Mouse (Mus musculus) natural killer cell, adult 2 months (primary cell): ENCODE measurements at regions not wholly inside any gene's neighbourhood (a gene's known extent, or its start where the extent isn't known, plus 50 kb on each side); places are given as distances from the start of the nearest gene placed in this dataset.

Experiments used
- DNase-seq, 2 experiments: peaks; one replicate each; pipeline ENCODE4 v3.0.0; 2022; ENCODE audit warnings: low spot score in 2 of 2

DNA sequence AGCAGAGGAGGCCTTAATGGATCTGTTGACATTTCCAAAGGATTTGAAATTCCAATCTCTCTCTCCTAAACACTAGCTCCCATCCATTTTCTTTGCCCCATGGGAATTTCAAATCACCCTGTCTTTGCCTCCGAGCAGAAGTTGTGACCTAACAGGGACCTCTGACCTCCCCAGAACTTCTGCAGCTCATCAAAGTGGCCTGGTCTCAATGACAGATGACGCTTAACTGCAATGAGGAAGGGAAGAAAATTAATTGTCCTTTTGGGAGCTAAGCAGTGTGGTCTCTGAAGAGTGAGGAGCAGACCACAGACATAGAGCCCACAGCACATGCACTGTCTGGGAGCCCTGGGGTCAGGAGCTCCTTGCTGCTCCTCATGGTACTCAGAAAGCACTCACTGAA is 155.3 kb downstream of the Tox3 start:
- no peak for DNase-seq

DNA sequence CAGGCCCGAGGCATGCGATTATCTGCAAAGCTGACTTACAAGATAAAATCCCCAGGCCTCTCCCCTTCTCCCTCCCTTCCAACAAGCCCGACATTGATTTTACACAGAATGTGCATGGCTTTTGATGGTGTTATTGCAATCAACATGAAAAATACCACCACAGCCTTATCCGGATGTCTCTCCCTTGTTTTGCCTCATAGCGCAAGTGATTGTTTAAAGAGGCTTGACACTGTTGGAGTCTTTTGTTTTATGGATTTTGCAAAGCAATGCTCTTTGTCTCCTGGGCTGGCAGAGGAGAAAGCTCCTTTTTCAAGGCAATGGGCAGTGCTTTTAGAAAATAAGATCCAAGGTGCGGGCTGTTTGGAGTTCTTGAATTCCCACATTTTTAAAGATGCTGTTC is 165.3 kb downstream of the Tox3 start:
- no peak for DNase-seq

DNA sequence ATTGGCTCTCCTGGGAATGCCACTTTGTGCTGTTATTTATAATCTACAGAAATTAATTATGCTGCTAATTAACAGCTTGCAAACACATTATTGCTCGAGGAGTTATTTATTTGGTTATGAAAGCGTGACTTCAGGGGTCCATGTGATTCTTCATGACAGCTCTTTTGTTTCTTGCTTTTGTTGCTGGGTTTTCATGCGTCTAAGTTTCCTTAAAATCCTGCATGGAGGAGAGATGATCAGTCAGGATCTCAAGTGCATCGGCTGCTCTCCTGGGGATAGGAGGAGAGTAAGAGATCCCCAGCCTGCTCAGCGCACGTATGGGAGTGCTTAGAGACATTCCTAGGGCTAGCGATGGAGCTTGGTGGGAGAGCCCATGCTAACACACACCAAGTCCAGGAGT is 171.4 kb downstream of the Tox3 start:
- DNase-seq, result no peak

- DNase-seq, result no peak
Measured at GRCm38 (mm10) chr8:90176335-90176734, 171.8 kb downstream of the Tox3 start.

DNA sequence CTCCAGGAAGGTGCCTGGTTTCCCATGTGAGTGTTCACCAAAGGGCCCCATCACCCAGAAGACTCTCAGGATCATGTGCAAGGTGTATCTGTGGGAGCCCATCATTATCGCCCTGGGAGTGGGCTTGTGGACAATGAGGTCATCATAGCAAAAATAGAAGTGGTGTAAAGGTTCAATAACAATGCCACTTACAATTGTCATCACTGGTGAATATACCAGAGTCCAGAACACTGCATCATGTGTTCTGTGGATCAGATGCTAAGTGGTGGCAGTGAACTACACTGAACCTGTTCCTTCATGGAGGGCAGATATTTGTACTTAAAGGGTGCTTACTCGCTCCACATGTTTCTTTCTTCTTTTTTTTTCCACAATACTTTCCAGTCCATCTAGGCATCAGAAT is 181.5 kb downstream of the Tox3 start:
- DNase-seq, result no peak

DNA sequence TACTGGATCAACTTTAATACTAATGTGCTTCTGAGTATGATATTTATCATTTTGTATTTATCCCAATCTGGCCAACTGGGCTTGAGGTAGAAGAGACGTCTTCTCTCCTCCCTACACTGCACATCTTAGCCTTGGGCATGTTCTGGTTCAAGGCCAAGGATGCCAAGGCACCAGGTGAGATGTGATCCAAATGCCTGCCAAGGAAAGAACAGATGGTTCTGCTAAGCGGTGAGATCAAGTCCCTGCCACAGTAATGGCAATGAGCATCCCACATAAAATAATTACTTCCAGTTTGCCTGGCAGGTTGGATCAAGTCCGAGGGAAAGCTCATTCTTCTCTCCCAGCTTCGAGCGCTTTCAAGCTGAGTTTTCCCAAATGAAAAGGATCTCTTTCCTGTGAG is 196.7 kb downstream of the Tox3 start:
- DNase-seq, result no peak

- no peak for DNase-seq
Measured at GRCm38 (mm10) chr8:90149903-90150302, 198.2 kb downstream of the Tox3 start.

DNA sequence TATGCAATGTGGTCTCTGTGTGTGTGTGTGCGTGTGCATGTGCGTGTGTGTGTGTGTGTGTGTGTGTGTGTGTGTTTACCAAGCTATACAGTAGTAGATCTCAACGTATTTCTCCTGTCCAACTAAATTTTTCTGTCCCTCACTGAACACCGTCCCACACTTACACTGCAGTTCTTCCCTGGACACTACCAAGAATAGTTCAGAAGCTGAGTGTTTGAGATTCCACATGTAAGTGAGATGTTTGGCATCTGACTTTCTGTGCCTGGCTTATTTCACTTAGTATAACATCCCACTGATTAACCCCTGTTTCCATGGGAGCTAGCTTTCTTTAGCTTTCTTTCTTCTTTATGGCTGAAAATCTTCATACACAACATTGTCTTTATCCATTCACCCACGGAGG is 213.5 kb downstream of the Tox3 start:
- DNase-seq, result no peak

DNA sequence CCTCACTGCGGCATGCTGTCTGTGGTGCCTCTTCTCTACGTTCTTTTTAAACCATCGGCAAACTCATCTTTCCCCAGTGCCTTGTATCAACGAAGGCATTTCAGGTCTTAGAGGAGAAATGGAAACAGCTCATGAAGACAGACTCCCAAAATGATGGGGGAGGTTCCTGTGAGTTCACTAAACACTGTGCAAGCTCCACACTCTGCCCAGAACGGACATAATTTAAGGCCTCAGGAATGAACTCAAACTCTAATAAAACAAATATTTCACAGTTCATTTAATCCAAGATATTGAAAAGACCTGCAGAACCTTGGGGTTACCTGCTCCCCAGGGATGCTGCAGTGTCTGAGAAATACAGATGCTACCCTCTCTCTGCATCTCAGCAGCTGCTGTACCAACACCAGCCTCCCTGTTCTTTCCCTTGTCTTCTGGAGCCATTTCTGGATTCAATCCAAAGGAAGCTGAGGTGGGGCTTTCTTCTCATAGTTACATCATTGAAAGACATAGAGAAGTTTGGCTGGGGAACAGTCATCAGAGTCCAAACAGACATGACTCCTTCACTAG is 217.4 kb downstream of the Tox3 start:
- DNase-seq, result no peak

GRCm38 (mm10) chr8:90125426-90125825 is 222.7 kb downstream of the Tox3 start:
- DNase-seq, result no peak

- DNase-seq, result no peak
Measured at GRCm38 (mm10) chr8:90123101-90123500, 225.0 kb downstream of the Tox3 start.

GRCm38 (mm10) chr8:90121935-90122334 is 226.2 kb downstream of the Tox3 start:
- DNase-seq, result no peak

DNA sequence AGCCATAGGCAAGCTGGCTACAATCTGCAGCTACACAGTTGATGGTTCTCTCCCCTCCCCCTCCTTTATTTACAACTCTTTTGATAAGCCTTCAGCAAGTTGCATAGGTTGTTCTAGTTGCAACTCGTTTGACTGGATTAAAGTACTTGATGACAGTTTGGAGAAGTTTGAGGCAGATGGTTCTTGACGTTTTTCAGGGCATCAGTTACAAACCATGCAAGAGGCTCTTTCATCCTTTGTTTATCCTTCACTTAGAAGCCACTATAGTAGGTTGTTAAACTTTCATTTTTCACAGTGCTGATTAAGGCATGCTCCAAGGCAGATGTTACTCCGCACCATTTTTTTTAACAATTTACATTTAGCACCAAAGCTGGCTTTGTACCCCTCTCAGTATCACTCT is 227.1 kb downstream of the Tox3 start:
- DNase-seq, result no peak

DNA sequence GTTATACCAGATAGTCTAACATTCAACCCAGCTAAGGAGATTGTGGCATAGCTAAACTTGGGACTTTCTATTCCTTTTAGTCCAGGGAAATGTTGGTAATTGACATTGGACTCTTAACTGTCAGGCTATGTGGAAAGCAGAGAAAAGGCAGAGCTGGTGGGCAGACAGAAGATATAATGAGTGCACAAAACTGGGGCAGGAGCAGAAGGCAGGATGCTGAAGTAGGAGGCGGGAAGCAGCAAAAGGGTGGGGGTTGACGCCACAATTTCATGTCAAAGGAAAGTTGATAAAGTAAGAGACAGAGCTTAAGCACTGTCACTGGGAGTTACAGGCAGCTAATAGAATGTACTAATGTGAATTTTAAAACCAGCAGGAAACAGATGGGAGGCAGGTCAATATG is 232.7 kb downstream of the Tox3 start:
- DNase-seq, result no peak

DNA sequence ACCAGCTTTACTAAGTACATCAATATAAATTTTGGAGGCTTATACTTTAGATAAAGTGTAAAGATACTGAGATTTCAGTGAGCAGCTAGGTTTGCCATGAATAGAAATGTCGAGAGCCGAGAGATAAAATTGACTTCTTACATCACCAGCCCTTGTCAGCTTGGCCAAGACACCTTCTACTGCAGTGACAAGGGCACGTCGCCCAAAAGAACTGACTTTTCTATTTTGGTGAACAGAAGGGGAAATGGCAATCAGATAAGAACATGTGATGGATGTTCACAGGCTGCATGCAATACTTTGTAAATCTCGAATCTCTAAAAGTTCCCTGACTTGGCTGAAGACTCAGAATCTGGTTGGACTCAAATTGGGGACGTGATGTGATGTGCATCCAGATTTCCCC is 247.6 kb downstream of the Tox3 start:
- no peak for DNase-seq

- DNase-seq, result no peak
Measured at GRCm38 (mm10) chr8:90082630-90083029, 265.5 kb downstream of the Tox3 start.

DNA sequence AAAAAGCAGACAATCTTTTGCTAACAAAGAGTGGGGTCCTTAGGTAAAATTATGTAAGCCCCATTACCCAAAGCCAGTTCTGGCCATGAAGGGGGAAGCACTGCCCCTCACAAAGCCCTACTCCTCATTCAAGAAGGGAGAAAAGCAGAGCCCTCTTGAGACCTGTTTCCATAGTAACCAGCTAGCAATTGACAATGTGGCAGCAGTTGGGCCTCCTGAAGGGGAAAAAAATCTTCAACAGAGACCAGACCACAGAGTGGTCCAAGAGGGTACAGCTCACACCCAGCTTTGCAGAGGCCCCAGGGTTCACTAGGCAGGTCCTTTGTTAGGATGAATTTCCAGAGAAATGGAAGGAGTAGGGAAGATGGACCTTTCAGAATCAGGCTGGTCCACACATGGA is 271.8 kb downstream of the Tox3 start:
- DNase-seq, result no peak

- DNase-seq, result no peak
Measured at GRCm38 (mm10) chr8:90075796-90076195, 272.3 kb downstream of the Tox3 start.

- no peak for DNase-seq
Measured at GRCm38 (mm10) chr8:90070006-90070405, 278.1 kb downstream of the Tox3 start.

- no peak for DNase-seq
Measured at GRCm38 (mm10) chr8:90069411-90069993, 278.6 kb downstream of the Tox3 start.

DNA sequence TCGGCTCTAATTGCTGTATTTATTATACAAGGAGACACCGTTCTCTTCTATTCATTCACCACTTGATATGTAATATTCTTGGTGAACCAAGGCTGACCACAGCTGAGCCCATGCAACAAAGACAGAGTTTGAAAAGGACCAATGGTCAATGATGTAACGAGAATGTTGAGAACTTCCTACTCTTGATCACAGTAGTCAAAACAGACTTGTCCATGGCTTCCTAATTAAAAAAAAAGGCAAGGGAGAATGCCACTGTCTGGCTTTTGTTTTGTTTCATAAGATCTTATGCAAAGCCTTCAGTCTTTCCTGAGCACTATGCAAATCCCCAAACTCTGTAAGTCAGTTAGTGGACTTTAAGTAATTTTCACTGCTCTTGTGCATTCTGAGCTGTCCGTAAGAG is 279.7 kb downstream of the Tox3 start:
- DNase-seq, result no peak

DNA sequence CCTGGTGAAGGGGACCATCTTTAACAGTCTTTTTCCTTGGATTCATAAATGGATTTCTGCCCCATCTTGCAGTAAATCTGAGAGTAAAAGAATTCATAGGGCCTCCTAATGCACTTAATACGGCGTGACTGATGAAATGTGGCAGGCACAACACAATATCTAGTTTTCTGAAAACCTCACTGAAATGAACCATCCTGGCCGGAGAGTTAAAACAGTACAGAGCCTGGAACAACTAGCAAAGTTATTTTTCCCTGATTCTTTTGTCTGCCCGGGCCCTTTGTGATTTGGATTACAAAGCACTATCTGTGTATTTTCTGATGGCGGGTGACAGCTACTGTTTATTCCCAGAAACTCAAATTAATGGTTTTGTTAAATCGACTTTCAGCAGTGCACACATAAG is 283.8 kb downstream of the Tox3 start:
- DNase-seq, result no peak

DNA sequence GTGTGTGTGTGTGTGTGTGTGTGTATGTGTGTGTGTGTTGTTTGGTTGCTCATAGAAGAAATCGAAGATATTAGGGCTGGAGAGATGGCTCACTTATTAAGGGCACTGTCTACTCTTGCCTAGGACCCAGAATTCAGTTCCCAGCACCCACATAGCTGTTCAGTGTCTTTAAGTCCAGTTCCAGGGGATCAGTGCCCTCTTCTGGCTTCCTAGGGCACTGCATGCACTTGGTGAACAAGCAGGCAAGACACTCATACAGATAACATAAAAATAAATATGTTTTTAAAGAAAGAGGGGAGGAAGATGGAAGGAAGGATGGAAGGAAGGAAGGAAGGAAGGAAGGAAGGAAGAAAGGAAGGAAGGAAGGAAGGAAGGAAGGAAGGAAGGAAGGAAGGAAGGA is 284.9 kb downstream of the Tox3 start:
- no peak for DNase-seq

- DNase-seq, result no peak
Measured at GRCm38 (mm10) chr8:90058631-90059166, 289.4 kb downstream of the Tox3 start.
